Mouse (Mus musculus) limb, embryonic 13.5 days (tissue): ENCODE data around the gene Msh4. TPM values are rescaled to one million over a fixed set of nuclear protein-coding genes. Genes with fewer than 3 reads are reported as not detected.
A peak's percentile ranks its signal among the peaks of the same experiment; 100 is the strongest.
"Not testable (repeated sequence)": the region's sequence is repeated elsewhere in the genome, so short reads cannot be mapped to it uniquely, and the experiment has no call there.

Source experiments
- ATAC-seq: fragments of 200-750 bp; cut with Nextera tagmentation; 2 replicates; pipeline ENCODE4 v1.8.0; 2017; ENCODE audit warnings: low read depth, moderate number of reproducible peaks, moderate TSS enrichment; ENCODE audit not compliant: low FRiP score
- H3K27ac ChIP-seq: fragments of 300-500 bp; sonication (generic); 2 replicates; pipeline ENCODE4 v1.5.1; 2015; ENCODE audit warnings: inconsistent platforms, mild to moderate bottlenecking, moderate library complexity
- H3K27me3 ChIP-seq: fragments of 300-500 bp; sonication (generic); 2 replicates; pipeline ENCODE4 v1.6.1; 2015; ENCODE audit warnings: mild to moderate bottlenecking, inconsistent platforms
- H3K36me3 ChIP-seq: fragments of 300-500 bp; sonication (generic); 2 replicates; pipeline ENCODE4 v1.6.1; 2015; ENCODE audit warnings: inconsistent platforms, mild to moderate bottlenecking, moderate library complexity
- H3K4me1 ChIP-seq: fragments of 300-500 bp; sonication (generic); 2 replicates; pipeline ENCODE4 v1.6.1; 2015; ENCODE audit warnings: inconsistent platforms
- H3K4me2 ChIP-seq: fragments of 300-500 bp; sonication (generic); replicated peaks from 2 replicates; pipeline ENCODE4 v1.6.1; 2015; ENCODE audit warnings: inconsistent platforms, mild to moderate bottlenecking, moderate library complexity
- H3K4me3 ChIP-seq: fragments of 300-500 bp; sonication (generic); 2 replicates; pipeline ENCODE4 v1.5.1; 2015; ENCODE audit warnings: moderate library complexity, mild to moderate bottlenecking, inconsistent platforms
- H3K9ac ChIP-seq: fragments of 300-500 bp; sonication (generic); 2 replicates; pipeline ENCODE4 v1.6.1; 2015; ENCODE audit warnings: mild to moderate bottlenecking, inconsistent platforms
- H3K9me3 ChIP-seq: fragments of 300-500 bp; sonication (generic); 2 replicates; pipeline ENCODE4 v1.6.1; 2016; ENCODE audit warnings: inconsistent platforms
- WGBS: fragments of 180-500 bp; shearing (Covaris S2); methylation state at CpG from one replicate; pipeline ENCODE4 v1.1.7; 2015; 5-methylcytosine and 5-hydroxymethylcytosine counted together
- polyA plus RNA-seq: library from polyadenylated mRNA; unstranded; fragments of >200 nt; fragmentation: Nextera tagmentation; extraction: Ambion mirVana; gene quantifications from 2 replicates; pipeline ENCODE4 v1.2.1, GENCODE M21; 2015

Msh4 gene
- polyA plus RNA-seq, 1 experiment from 2014 or later: 0.13 TPM

GRCm38 (mm10) chr3:153837593-153837992 is 68.3 kb downstream of the Msh4 start:
- no peaks in the 10 kb centered on the region for H3K27me3 ChIP-seq
- H3K4me2 ChIP-seq: no peak overlapping the region
- WGBS: 33% methylated on average over 4 of the region's 4 CpGs
- H3K4me1 ChIP-seq: no peaks in the 10 kb centered on the region
- no peak overlapping the region for H3K9ac ChIP-seq
- H3K9me3 ChIP-seq: no peaks in the 10 kb centered on the region
- H3K4me3 ChIP-seq: no peak overlapping the region
- no peaks in the 10 kb centered on the region for H3K36me3 ChIP-seq
- H3K27ac ChIP-seq: no peak overlapping the region
- ATAC-seq: no peak

GRCm38 (mm10) chr3:153836316-153836715 is 69.6 kb downstream of the Msh4 start:
- no peak overlapping the region for H3K4me2 ChIP-seq
- no peaks in the 10 kb centered on the region for H3K9me3 ChIP-seq
- no peak for ATAC-seq
- no peak overlapping the region for H3K4me3 ChIP-seq
- H3K27ac ChIP-seq: no peak overlapping the region
- H3K9ac ChIP-seq: no peak overlapping the region
- no peaks in the 10 kb centered on the region for H3K36me3 ChIP-seq
- WGBS: 79% methylated on average over 3 of the region's 3 CpGs
- H3K27me3 ChIP-seq: no peaks in the 10 kb centered on the region
- no peaks in the 10 kb centered on the region for H3K4me1 ChIP-seq

- Histone ChIP-seq H3K4me1 (no peaks in the 10 kb centered on the region), H3K4me3 (no peak overlapping the region), H3K9ac (no peak overlapping the region), H3K36me3 (no peaks in the 10 kb centered on the region), H3K9me3 (no peaks in the 10 kb centered on the region), H3K27me3 (no peaks in the 10 kb centered on the region), H3K4me2 (no peak overlapping the region), H3K27ac (no peak overlapping the region)
- peak; percentile 41; the same call in 1 of the 2 replicates for ATAC-seq
- WGBS: 59% methylated on average over 7 of the region's 7 CpGs
These were observed 70.4 kb downstream of the Msh4 start for GRCm38 (mm10) chr3:153835455-153836086.

GRCm38 (mm10) chr3:153834071-153834470 is 71.9 kb downstream of the Msh4 start:
- H3K4me2 ChIP-seq: no peak overlapping the region
- no peak overlapping the region for H3K27ac ChIP-seq
- H3K4me3 ChIP-seq: no peak overlapping the region
- ATAC-seq: no peak
- no peaks in the 10 kb centered on the region for H3K36me3 ChIP-seq
- H3K27me3 ChIP-seq: no peaks in the 10 kb centered on the region
- no peaks in the 10 kb centered on the region for H3K4me1 ChIP-seq
- no peaks in the 10 kb centered on the region for H3K9me3 ChIP-seq
- no peak overlapping the region for H3K9ac ChIP-seq
- WGBS: 91% methylated on average over 4 of the region's 4 CpGs

- Histone ChIP-seq H3K4me2 (no peak overlapping the region), H3K4me3 (no peak overlapping the region), H3K27ac (no peak overlapping the region), H3K9me3 (no peaks in the 10 kb centered on the region), H3K4me1 (no peaks in the 10 kb centered on the region), H3K36me3 (no peaks in the 10 kb centered on the region), H3K27me3 (no peaks in the 10 kb centered on the region), H3K9ac (no peak overlapping the region)
- WGBS: 61% methylated on average over 6 of the region's 6 CpGs
- ATAC-seq: no peak
These were observed 73.3 kb downstream of the Msh4 start for GRCm38 (mm10) chr3:153832654-153832945.

- Histone ChIP-seq H3K36me3 (no peaks in the 10 kb centered on the region), H3K9ac (no peak overlapping the region), H3K4me2 (no peak overlapping the region), H3K4me1 (no peaks in the 10 kb centered on the region), H3K27me3 (no peaks in the 10 kb centered on the region), H3K4me3 (no peak overlapping the region), H3K9me3 (no peaks in the 10 kb centered on the region), H3K27ac (no peak overlapping the region)
- no peak for ATAC-seq
- 85% methylated on average over 4 of the region's 4 CpGs for WGBS
These were observed 73.9 kb downstream of the Msh4 start for GRCm38 (mm10) chr3:153831873-153832653.

- no peaks in the 10 kb centered on the region for H3K9me3 ChIP-seq
- H3K9ac ChIP-seq: no peak overlapping the region
- no peak for ATAC-seq
- H3K4me3 ChIP-seq: no peak overlapping the region
- H3K36me3 ChIP-seq: no peaks in the 10 kb centered on the region
- H3K27ac ChIP-seq: no peak overlapping the region
- 72% methylated on average over 11 of the region's 11 CpGs for WGBS
- no peak overlapping the region for H3K4me2 ChIP-seq
- no peaks in the 10 kb centered on the region for H3K27me3 ChIP-seq
- no peaks in the 10 kb centered on the region for H3K4me1 ChIP-seq
These were observed 74.7 kb downstream of the Msh4 start for GRCm38 (mm10) chr3:153831014-153831872.

GRCm38 (mm10) chr3:153829788-153830187 is 76.2 kb downstream of the Msh4 start:
- WGBS: 85% methylated on average over 3 of the region's 3 CpGs
- not testable (repeated sequence) for H3K9me3 ChIP-seq, H3K27me3 ChIP-seq, ATAC-seq, H3K36me3 ChIP-seq, H3K4me1 ChIP-seq, H3K4me3 ChIP-seq, H3K9ac ChIP-seq, H3K4me2 ChIP-seq, H3K27ac ChIP-seq

- Histone ChIP-seq H3K36me3 (no peaks in the 10 kb centered on the region), H3K27me3 (no peaks in the 10 kb centered on the region), H3K4me2 (no peak overlapping the region), H3K27ac (no peak overlapping the region), H3K4me3 (no peak overlapping the region), H3K4me1 (0 out of 2 replicates have a peak, but pooled peaks cover 5% of the 10 kb centered on the region), H3K9me3 (no peaks in the 10 kb centered on the region), H3K9ac (no peak overlapping the region)
- WGBS: 28% methylated on average over 6 of the region's 6 CpGs
- no peak for ATAC-seq
These were observed 79.3 kb downstream of the Msh4 start for GRCm38 (mm10) chr3:153826616-153827015.

- H3K4me2 ChIP-seq: no peak overlapping the region
- H3K27ac ChIP-seq: no peak overlapping the region
- no peak overlapping the region for H3K9ac ChIP-seq
- H3K4me3 ChIP-seq: no peak overlapping the region
- no peaks in the 10 kb centered on the region for H3K9me3 ChIP-seq
- 93% methylated on average over 10 of the region's 10 CpGs for WGBS
- 0 out of 2 replicates have a peak, but pooled peaks cover 5% of the 10 kb centered on the region for H3K4me1 ChIP-seq
- no peaks in the 10 kb centered on the region for H3K36me3 ChIP-seq
- no peak for ATAC-seq
- H3K27me3 ChIP-seq: no peaks in the 10 kb centered on the region
These were observed 80.7 kb downstream of the Msh4 start for GRCm38 (mm10) chr3:153825197-153825596.

GRCm38 (mm10) chr3:153823671-153824515 is 82.0 kb downstream of the Msh4 start:
- Histone ChIP-seq H3K4me2 (no peak overlapping the region), H3K36me3 (no peaks in the 10 kb centered on the region), H3K27me3 (no peaks in the 10 kb centered on the region), H3K9me3 (no peaks in the 10 kb centered on the region), H3K4me1 (0 out of 2 replicates have a peak, but pooled peaks cover 5% of the 10 kb centered on the region), H3K9ac (no peak overlapping the region), H3K27ac (no peak overlapping the region), H3K4me3 (no peak overlapping the region)
- ATAC-seq: no peak
- 78% methylated on average over 11 of the region's 11 CpGs for WGBS
